Mouse (Mus musculus) left cerebral cortex, adult 8-10 months (tissue): ENCODE results near the gene Tigd4. TPM values are rescaled to one million over a fixed set of nuclear protein-coding genes. Genes with fewer than 3 reads are reported as not detected.

ENCODE experiments used
- DNase-seq, 2 experiments: peaks; one replicate each; pipeline ENCODE4 v3.0.0; 2022; ENCODE audit warnings: low spot score in 2 of 2
- total RNA-seq, 4 experiments: library from RNA; stranded (reverse); gene quantifications; 2 replicates each; pipeline ENCODE4 v1.2.4; 2022

The Tigd4 gene
- total RNA-seq, 4 experiments from 2014 or later = 0.13 to 0.21 (median 0.16) TPM

- DNase-seq = no peak
These were observed 16.9 kb downstream of the Tigd4 start for GRCm38 (mm10) chr3:84610183-84610710.

DNA sequence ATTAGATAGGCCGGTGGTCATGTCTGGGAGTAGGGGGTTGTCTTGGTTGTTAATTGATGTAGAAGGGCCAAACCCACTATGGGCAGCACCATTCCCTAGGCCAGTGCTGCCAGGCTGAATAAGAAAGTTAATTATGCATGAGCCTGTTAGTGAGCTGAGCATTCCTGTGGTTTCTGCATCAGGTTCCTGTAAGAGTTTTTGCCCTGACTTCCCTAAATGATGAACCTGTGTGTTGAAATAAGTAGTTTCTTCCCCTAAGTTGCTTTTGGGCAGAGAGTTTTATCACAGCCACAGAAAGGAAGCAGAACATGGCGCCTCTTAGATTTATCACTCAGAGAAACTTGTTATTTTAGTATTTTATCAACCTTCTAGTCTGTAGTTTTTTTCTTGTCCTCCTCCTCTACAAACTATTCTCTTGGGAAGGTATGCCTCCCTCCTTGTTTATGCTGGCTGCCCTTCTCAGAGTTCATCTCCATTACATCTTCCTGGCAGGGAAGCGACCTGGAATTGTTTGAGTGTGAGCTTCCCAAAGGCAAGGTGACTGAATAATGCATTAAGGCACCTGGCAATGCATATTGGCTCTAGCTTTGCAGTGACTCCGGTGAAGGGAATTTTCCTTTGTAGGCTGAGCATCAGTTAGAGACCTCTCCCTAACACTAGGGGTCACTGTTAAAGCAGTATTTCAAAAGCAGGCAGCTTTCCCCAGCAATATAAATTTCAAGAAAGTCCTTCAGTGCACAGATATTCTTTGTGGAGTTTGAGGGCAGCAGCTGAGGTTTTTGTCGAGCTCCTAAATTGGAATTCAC is 21.9 kb downstream of the Tigd4 start:
- DNase-seq = no peak

- no peak for DNase-seq
These were observed 22.5 kb downstream of the Tigd4 start for GRCm38 (mm10) chr3:84615856-84616225.

- no peak for DNase-seq
These were observed 25.3 kb downstream of the Tigd4 start for GRCm38 (mm10) chr3:84618627-84619026.

- DNase-seq = no peak
These were observed 25.7 kb downstream of the Tigd4 start for GRCm38 (mm10) chr3:84619056-84619455.

DNA sequence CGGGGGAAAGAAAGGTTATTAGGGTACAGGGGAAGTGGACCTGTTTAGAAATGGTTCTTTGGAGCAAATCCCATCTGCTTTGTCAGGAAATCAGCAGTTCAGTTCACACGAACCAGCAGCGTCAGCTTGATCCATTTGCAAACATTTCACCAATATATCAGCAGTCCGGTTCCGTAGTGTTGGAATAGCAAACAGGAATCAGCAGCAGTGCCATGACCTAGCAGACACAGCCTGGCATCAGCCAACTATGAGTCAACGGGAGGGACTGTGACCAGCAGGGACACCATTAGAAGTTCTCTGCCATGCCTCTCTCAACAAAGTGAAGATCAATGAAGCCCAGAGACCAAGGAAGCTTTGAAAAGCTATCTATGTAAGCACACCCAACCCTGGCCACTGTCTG is 26.4 kb downstream of the Tigd4 start:
- DNase-seq = no peak

- no peak for DNase-seq
These were observed 28.7 kb downstream of the Tigd4 start for GRCm38 (mm10) chr3:84622026-84622425.

DNA sequence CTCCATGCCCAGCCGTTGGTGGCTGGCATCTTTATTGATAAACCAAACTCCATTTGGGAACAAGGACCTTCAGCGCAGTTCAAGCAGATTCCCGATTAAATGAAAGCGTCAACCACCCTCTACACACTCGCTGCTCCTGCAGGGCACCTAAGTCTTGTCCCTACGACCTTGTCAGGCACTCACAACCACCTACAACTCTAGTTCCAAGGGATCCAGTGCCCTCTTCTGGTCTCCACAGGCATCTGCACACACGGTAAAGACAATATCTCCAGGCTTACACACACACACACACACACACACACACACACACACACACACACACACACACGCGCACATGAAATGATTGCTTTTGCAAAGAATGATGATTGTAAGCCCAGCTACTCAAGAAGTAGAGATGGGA is 38.2 kb downstream of the Tigd4 start:
- DNase-seq = no peak

- no peak for DNase-seq
These were observed 43.7 kb downstream of the Tigd4 start for GRCm38 (mm10) chr3:84637095-84637494.

- no peak for DNase-seq
These were observed 44.7 kb downstream of the Tigd4 start for GRCm38 (mm10) chr3:84637890-84638578.

DNA sequence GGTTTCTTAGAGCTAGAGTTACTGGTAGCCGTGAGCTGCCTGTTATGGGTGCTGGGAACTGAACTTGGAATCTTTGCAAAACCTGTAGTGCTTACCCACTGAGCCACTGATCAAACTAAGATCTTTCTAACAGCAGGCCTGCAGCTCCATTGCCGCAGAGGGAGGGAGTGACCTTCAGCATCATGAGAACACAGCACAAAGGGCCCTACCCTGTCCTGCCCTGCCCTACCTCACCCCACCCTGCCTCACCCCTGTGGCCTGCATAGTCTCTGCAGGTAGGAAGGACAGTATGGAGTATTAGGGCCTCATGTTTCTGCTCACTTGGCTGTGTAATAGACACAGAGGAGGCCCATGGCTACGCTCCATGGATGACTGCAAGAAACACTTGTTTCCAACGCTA is 45.5 kb downstream of the Tigd4 start:
- DNase-seq = no peak

DNA sequence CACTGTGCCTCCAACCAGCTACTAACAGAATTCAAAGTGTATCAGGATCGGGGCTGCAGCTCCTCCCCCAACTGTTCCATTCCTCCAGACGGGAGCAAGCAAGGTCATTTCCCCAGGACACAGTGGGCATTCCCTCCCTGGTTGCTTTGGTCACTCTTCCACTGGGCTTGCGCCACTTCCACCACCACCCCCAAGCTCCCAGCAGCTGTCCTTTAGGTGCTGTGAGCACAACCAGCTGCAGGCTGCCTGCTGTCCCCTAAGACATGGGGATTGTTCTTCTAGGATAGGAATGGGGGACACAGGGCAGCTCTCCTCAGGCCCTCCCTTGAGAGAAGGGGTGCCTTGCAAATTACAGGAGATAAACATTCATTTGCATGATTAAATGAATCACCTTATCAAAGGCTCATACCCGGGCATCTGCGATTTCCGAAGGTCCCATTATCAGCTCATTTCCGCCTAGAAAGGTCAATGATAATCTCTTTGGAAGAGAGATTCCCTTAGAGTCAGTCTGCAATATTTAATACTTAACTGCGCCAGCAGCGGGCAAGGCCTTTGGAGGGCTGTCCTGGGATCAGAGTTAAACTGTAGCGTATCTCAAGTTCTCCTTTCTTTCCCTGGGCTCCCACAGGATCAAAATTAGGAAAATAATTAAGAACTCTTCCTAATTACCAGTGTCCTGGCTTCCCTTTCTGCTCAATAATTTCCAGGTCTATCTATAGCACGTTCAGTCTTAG is 46.6 kb downstream of the Tigd4 start:
- DNase-seq = no peak

DNA sequence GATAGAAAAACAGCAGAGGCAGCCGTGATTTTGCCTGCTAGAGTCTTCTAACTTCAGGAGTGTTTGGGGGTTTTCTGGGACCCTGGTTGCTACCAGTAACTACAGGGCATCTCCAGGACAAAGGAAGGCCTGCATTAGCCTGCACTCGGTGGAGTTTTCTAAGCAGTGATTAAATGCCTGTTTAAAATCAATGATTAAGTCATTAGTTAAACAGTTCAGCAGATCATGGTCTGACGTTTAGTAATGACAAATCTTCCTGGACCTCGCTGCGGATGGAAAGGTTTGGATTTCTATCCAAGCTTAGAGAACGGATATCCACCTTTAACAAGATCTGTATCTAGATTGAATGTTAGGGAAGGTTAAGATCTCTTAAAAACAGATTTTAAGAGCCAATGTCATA is 47.2 kb downstream of the Tigd4 start:
- DNase-seq = no peak

DNA sequence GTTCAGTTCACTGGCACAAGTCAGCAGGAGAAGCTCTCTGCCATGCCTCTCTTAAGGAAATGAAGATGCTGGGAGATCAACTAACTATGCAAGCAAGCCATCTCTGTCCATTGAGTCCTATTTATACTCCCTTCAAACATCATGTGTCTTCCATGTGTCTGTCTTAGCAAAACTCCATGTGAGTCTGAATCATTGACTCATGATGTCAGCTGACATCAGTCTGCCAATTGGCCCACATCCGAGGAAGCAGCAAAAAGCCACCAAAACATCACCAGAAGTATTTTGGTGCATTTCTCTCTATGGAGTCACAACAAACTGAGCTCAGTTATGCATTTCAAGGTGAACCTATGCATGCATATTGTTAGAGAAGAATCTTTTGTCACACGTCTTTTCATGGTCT is 48.0 kb downstream of the Tigd4 start:
- DNase-seq = no peak

GRCm38 (mm10) chr3:84642942-84643341 is 49.6 kb downstream of the Tigd4 start:
- DNase-seq = no peak

DNA sequence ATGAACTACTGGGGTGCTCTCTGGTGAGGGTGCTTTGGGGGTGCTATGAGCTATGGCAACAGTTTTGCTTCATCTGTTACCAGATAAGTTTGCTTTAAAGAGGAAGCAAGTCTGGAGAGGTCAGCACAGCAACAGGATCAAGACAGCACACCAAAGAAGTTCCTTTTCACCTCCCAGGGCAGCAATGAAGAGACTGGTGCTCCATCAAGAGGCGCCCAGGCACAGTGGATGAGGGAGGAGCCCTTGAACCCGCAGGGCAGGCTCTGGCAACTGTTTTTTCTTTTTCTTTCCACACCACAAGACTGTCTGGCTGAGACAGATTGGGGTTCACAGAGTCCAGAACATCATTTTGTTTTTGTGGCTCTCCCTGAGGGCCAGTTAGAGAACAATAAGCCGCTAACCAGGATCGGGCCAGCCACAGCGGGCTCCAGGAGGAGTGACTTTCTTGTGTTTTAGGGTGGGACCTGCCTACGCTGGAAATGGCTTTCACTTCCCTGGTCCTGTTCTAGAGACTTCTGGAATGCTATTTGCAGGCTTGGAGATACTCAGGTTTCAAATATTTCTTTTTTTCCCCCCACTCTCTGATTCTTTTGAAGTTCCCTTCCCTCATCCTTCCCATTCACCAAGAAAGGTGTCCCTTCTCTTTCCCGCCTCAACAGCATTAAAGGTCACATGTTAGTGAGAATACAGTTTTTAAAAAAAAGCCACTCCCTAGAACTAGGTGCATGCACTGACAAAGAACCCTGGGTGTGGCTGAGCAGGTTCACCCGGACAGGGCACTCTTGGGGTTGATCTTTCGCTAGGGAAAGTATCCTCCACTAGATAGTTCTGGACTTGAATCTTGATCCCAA is 52.0 kb downstream of the Tigd4 start:
- no peak for DNase-seq

DNA sequence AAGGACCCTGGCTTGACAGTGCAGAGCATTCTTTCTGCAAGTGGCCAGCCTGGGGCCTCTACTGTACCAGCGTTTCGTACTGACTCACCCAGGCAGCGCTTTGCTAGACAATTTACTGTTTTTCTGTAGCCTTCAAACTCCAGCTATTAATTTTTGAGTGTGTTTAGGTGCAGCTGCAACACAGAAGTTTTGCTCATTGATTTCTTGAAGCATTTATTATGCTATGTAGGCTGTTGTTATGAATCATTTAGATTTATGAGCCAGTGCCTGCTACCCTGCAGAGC is 52.6 kb downstream of the Tigd4 start:
- no peak for DNase-seq

DNA sequence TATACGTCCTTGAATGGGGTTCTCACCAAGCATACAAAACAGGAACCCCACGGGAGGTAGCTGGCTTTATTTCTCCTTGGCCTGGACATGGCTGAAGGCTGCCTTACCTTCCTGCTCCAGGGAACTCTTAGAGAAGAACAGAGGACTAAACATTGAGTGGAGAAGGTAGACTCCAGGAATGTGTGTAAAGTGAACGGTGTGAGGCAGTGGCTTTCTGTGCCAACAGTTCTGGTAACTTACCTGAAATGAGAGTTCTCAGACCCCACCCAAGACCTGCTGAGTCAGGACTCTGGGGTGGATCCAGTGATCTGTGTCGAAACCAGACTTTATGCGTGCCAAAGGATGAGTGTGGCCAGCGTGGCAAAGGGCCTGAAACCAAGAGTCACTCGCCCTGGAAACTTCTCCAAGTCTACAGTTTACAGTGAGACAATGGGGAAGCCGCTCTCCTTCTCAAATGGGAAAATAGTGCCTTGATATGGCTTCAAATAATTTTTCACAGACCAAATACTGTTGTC is 53.0 kb downstream of the Tigd4 start:
- DNase-seq = no peak
